Mouse (Mus musculus): Measurements from ENCODE around the gene Dnah5. TPM values are rescaled to one million over a fixed set of nuclear protein-coding genes. Genes with fewer than 3 reads are reported as not detected.

The Dnah5 gene
- polyA plus RNA-seq, 1 experiment = 0.73 TPM

GRCm38 (mm10) chr15:28227316-28227715 is 23.8 kb downstream of the Dnah5 start:
- TF ChIP-seq CTCF (IDR thresholded peaks at IDR 0.05; ENCODE audit: extremely low read depth, insufficient read depth, low read length) = no peak
- no peak for TF ChIP-seq POLR2A (IDR thresholded peaks at IDR 0.05; ENCODE audit: extremely low read depth, insufficient read depth, low read length)
- Histone ChIP-seq H3K4me1 (ENCODE audit: control insufficient read depth, insufficient read depth, low read length) (no peaks in the 10 kb centered on the region), H3K27ac (ENCODE audit: insufficient read depth, low read length) (no peak overlapping the region), H3K4me3 (ENCODE audit: insufficient read depth, low read length) (no peak overlapping the region)

DNA sequence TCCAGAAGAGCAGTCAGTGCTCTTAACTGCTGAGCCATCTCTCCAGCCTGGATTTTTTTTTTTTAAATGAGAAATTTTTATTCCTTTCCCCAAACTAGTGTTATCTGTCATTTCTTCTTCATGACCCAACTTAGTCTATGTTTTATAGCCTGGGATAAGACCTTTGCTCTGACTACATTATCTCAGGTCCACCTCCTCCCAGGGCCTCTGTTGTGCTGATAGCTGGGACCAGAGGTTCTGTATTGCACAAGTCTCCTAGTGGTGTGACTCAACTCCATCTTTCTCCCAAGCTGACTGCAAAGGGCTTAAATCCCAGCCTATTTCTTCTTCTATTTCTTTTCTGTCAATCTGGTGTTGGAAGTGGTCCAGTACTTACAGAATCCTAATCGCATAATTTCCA is 56.7 kb downstream of the Dnah5 start:
- Histone ChIP-seq H3K4me3 (ENCODE audit: insufficient read depth, low read length) (no peak overlapping the region), H3K27ac (ENCODE audit: insufficient read depth, low read length) (no peak overlapping the region), H3K4me1 (ENCODE audit: control insufficient read depth, insufficient read depth, low read length) (no peaks in the 10 kb centered on the region)
- TF ChIP-seq POLR2A (IDR thresholded peaks at IDR 0.05; ENCODE audit: extremely low read depth, insufficient read depth, low read length) (no peak), CTCF (IDR thresholded peaks at IDR 0.05; ENCODE audit: extremely low read depth, insufficient read depth, low read length) (no peak)

DNA sequence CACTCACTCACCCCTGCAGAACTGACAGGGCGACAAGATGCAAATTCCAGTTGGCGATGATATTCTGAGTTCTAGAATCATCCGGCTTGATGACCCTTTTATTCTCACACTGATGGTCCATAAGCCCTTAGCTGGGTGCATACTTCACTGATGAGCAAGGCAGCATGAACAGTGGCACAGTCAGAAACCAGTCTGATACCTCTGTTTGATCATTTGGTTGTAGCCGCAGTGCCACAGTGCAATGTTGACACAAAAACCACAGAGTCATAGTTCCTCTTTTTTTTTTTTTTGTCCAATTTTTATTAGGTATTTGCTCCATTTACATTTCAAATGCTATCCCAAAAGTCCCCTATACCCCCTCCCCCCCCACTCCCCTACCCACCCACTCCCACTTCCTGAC is 95.9 kb downstream of the Dnah5 start:
- TF ChIP-seq POLR2A (IDR thresholded peaks at IDR 0.05; ENCODE audit: extremely low read depth, insufficient read depth, low read length) (no peak), CTCF (IDR thresholded peaks at IDR 0.05; ENCODE audit: extremely low read depth, insufficient read depth, low read length) (no peak)
- H3K4me1 ChIP-seq (ENCODE audit: control insufficient read depth, insufficient read depth, low read length) = no peaks in the 10 kb centered on the region
- no peak overlapping the region for H3K4me3 ChIP-seq (ENCODE audit: insufficient read depth, low read length)
- no peak overlapping the region for H3K27ac ChIP-seq (ENCODE audit: insufficient read depth, low read length)

DNA sequence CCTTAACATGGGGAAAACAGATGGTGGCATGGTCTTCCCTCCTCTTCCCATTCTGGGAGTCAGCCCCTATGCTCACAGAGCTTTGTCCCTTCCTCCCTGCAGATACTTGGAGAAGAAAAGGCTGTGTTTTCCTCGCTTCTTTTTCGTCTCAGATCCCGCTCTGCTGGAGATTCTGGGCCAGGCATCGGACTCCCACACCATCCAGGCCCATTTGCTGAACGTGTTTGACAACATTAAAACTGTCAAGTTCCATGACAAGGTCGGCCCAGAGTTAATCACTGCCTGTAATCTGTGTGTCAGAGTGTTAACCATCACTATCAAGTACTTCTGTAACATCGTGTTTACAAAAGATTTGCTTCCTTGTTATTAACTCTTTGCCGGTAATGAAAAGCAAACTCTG is 103.6 kb downstream of the Dnah5 start:
- Histone ChIP-seq H3K4me1 (ENCODE audit: control insufficient read depth, insufficient read depth, low read length) (no peaks in the 10 kb centered on the region), H3K4me3 (ENCODE audit: insufficient read depth, low read length) (no peak overlapping the region), H3K27ac (ENCODE audit: insufficient read depth, low read length) (no peak overlapping the region)
- TF ChIP-seq POLR2A (IDR thresholded peaks at IDR 0.05; ENCODE audit: extremely low read depth, insufficient read depth, low read length) = no peak
- no peak for TF ChIP-seq CTCF (IDR thresholded peaks at IDR 0.05; ENCODE audit: extremely low read depth, insufficient read depth, low read length)

DNA sequence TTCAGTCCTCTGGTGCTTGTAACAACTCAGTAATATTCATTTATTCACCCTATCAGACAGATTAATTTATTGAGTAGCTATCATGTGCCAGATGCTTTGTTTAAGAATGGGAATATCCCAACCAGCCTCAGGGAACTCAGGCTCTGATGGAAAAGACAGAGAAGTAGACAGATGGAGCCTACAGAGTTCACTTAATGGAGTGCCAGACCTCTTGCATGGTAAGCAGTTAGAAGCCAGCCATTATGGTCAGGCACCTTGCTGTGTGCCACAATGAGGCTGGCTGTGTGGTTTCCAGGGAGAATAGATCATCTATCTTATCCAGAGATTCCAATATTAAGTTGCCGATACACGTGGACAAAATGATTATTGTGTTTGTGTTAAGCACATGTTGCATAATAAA is 104.3 kb downstream of the Dnah5 start:
- Histone ChIP-seq H3K27ac (ENCODE audit: insufficient read depth, low read length) (no peak overlapping the region), H3K4me1 (ENCODE audit: control insufficient read depth, insufficient read depth, low read length) (no peaks in the 10 kb centered on the region), H3K4me3 (ENCODE audit: insufficient read depth, low read length) (no peak overlapping the region)
- TF ChIP-seq CTCF (IDR thresholded peaks at IDR 0.05; ENCODE audit: extremely low read depth, insufficient read depth, low read length) = no peak
- TF ChIP-seq POLR2A (IDR thresholded peaks at IDR 0.05; ENCODE audit: extremely low read depth, insufficient read depth, low read length) = no peak

- Histone ChIP-seq H3K4me1 (ENCODE audit: control insufficient read depth, insufficient read depth, low read length) (no peaks in the 10 kb centered on the region), H3K27ac (ENCODE audit: insufficient read depth, low read length) (no peak overlapping the region), H3K4me3 (ENCODE audit: insufficient read depth, low read length) (no peak overlapping the region)
- TF ChIP-seq POLR2A (IDR thresholded peaks at IDR 0.05; ENCODE audit: extremely low read depth, insufficient read depth, low read length) (no peak), CTCF (IDR thresholded peaks at IDR 0.05; ENCODE audit: extremely low read depth, insufficient read depth, low read length) (no peak)
These were observed 107.0 kb downstream of the Dnah5 start for GRCm38 (mm10) chr15:28310516-28310915.

DNA sequence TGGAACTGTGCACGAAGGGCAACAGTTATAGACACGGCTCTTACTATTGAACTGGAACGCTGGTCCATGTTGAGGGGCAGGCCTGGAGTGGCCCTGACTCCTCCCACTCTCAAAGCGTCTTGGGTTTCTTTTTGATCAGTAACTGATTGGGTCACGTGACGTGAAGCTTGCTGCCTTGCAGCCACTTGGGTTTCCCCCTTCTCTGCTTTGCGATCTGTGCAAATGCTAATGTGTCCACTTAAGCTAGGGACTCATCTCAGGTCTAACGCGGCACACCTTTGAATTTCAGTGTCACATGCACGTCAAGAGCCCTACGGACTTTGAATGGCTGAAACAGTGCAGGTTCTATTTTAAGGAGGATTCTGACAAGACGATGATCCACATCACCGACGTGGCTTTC is 109.9 kb downstream of the Dnah5 start:
- H3K27ac ChIP-seq (ENCODE audit: insufficient read depth, low read length) = no peak overlapping the region

GRCm38 (mm10) chr15:28315812-28316528 is 112.4 kb downstream of the Dnah5 start:
- Histone ChIP-seq H3K4me1 (ENCODE audit: control insufficient read depth, insufficient read depth, low read length) (no peaks in the 10 kb centered on the region), H3K27ac (ENCODE audit: insufficient read depth, low read length) (no peak overlapping the region), H3K4me3 (ENCODE audit: insufficient read depth, low read length) (no peak overlapping the region)
- TF ChIP-seq POLR2A (IDR thresholded peaks at IDR 0.05; ENCODE audit: extremely low read depth, insufficient read depth, low read length) = no peak
- peak; percentile 68 for TF ChIP-seq CTCF (IDR thresholded peaks at IDR 0.05; ENCODE audit: extremely low read depth, insufficient read depth, low read length)

More for the DNA sequence above, 109.9 kb downstream of the Dnah5 start:
- TF ChIP-seq POLR2A (IDR thresholded peaks at IDR 0.05; ENCODE audit: extremely low read depth, insufficient read depth, low read length) (no peak), CTCF (IDR thresholded peaks at IDR 0.05; ENCODE audit: extremely low read depth, insufficient read depth, low read length) (no peak)
- H3K4me1 ChIP-seq (ENCODE audit: control insufficient read depth, insufficient read depth, low read length) = no peaks in the 10 kb centered on the region
- no peak overlapping the region for H3K4me3 ChIP-seq (ENCODE audit: insufficient read depth, low read length)

- Histone ChIP-seq H3K27ac (ENCODE audit: insufficient read depth, low read length) (no peak overlapping the region), H3K4me3 (ENCODE audit: insufficient read depth, low read length) (no peak overlapping the region), H3K4me1 (ENCODE audit: control insufficient read depth, insufficient read depth, low read length) (no peaks in the 10 kb centered on the region)
- TF ChIP-seq POLR2A (IDR thresholded peaks at IDR 0.05; ENCODE audit: extremely low read depth, insufficient read depth, low read length) (no peak), CTCF (IDR thresholded peaks at IDR 0.05; ENCODE audit: extremely low read depth, insufficient read depth, low read length) (no peak)
These were observed 119.0 kb downstream of the Dnah5 start for GRCm38 (mm10) chr15:28322533-28322932.

- Histone ChIP-seq H3K27ac (ENCODE audit: insufficient read depth, low read length) (no peak overlapping the region), H3K4me3 (ENCODE audit: insufficient read depth, low read length) (no peak overlapping the region), H3K4me1 (ENCODE audit: control insufficient read depth, insufficient read depth, low read length) (no peaks in the 10 kb centered on the region)
- TF ChIP-seq POLR2A (IDR thresholded peaks at IDR 0.05; ENCODE audit: extremely low read depth, insufficient read depth, low read length) (no peak), CTCF (IDR thresholded peaks at IDR 0.05; ENCODE audit: extremely low read depth, insufficient read depth, low read length) (no peak)
These were observed 123.4 kb downstream of the Dnah5 start for GRCm38 (mm10) chr15:28326985-28327384.

All from cortical plate, adult 2 months (tissue).